Comparison of ENCODE assay signal across 21 mouse cellular contexts in genomic region chr1:137802119-137802518, GRCm38 (mm10).
DNase-seq lines count a peak whose midpoint lies in the region; ATAC-seq and TF ChIP-seq lines count a peak whose summit lies in the region.
"Had no signal": no experiment of that assay in that cellular context is flagged by ENCODE, and none has a peak within 500 bp of the region (broad histone marks: within the 10 kb centered on the region; RNA-seq: fewer than 3 reads in every experiment).

No protein-coding gene starts in this region.

- H3K4me1 ChIP-seq in heart, embryonic 10.5 days, result peaks cover 11% of the 10 kb centered on the region
- peaks cover 3 to 15% of the 10 kb centered on the region in 2 experiments; a peak in 2 of 4 replicates for H3K4me1 ChIP-seq in heart, embryonic 14.5 days (ENCODE audit: control insufficient read depth in 2 of 2, insufficient read depth in 2 of 2, low read length in 2 of 2)
- H3K4me1 ChIP-seq in lung, embryonic 14.5 days (ENCODE audit: insufficient read depth), result no peaks in the 10 kb centered on the region
- H3K4me1 ChIP-seq in lung, adult 2 months (ENCODE audit: control insufficient read depth, insufficient read depth, low read length), result no peaks in the 10 kb centered on the region
- no peaks in the 10 kb centered on the region for H3K4me1 ChIP-seq in forebrain, postnatal 0 days (ENCODE audit: insufficient read depth)
- H3K4me1 ChIP-seq: embryonic facial prominence, embryonic 12.5 days; forebrain, embryonic 12.5 days; hindbrain, embryonic 13.5 days had no signal

- no peak overlapping the region for H3K4me2 ChIP-seq in heart, embryonic 14.5 days (ENCODE audit: low read length)
- H3K4me2 ChIP-seq in lung, embryonic 14.5 days, result no peak overlapping the region
- H3K4me2 ChIP-seq in forebrain, postnatal 0 days (ENCODE audit: low read depth), result no peak overlapping the region
- H3K4me2 ChIP-seq: embryonic facial prominence, embryonic 12.5 days; forebrain, embryonic 12.5 days; hindbrain, embryonic 13.5 days had no signal

- TF ChIP-seq CTCF in lung, embryonic 14.5 days (IDR thresholded peaks at IDR 0.05; ENCODE audit: low read depth), result no peak
- no peak for TF ChIP-seq CTCF in lung, adult 2 months (IDR thresholded peaks at IDR 0.05; ENCODE audit: insufficient read depth, low read length)
- no peak for TF ChIP-seq CTCF in forebrain, postnatal 0 days (IDR thresholded peaks at IDR 0.05; ENCODE audit: low read depth)

- H3K9ac ChIP-seq in heart, embryonic 14.5 days (ENCODE audit: low read length), result no peak overlapping the region
- H3K9ac ChIP-seq in lung, embryonic 14.5 days, result no peak overlapping the region
- no peak overlapping the region for H3K9ac ChIP-seq in forebrain, postnatal 0 days
- H3K9ac ChIP-seq: embryonic facial prominence, embryonic 12.5 days; forebrain, embryonic 12.5 days; hindbrain, embryonic 13.5 days had no signal

- H3K27me3 ChIP-seq in heart, embryonic 10.5 days (ENCODE audit: insufficient read depth, poor library complexity, severe bottlenecking), result no peaks in the 10 kb centered on the region
- no peaks in the 10 kb centered on the region for H3K27me3 ChIP-seq in heart, embryonic 14.5 days (ENCODE audit: control insufficient read depth, insufficient read depth, low read length)
- no peaks in the 10 kb centered on the region for H3K27me3 ChIP-seq in lung, embryonic 14.5 days (ENCODE audit: insufficient read depth, low read length)
- H3K27me3 ChIP-seq in forebrain, postnatal 0 days (ENCODE audit: insufficient read depth, low read length), result no peaks in the 10 kb centered on the region
- H3K27me3 ChIP-seq: CH12.LX; embryonic facial prominence, embryonic 12.5 days; forebrain, embryonic 12.5 days; hindbrain, embryonic 13.5 days had no signal

- no peaks in the 10 kb centered on the region for H3K36me3 ChIP-seq in heart, embryonic 10.5 days
- no peaks in the 10 kb centered on the region for H3K36me3 ChIP-seq in heart, embryonic 14.5 days (ENCODE audit: control insufficient read depth, insufficient read depth, low read length)
- H3K36me3 ChIP-seq in lung, embryonic 14.5 days (ENCODE audit: insufficient read depth), result no peaks in the 10 kb centered on the region
- no peaks in the 10 kb centered on the region for H3K36me3 ChIP-seq in forebrain, postnatal 0 days (ENCODE audit: insufficient read depth)
- H3K36me3 ChIP-seq: embryonic facial prominence, embryonic 12.5 days; forebrain, embryonic 12.5 days; hindbrain, embryonic 13.5 days had no signal

- 44% methylated on average over 4 of the region's 4 CpGs for WGBS in heart, embryonic 10.5 days
- 20% methylated on average over 4 of the region's 4 CpGs for WGBS in heart, embryonic 14.5 days
- 48% methylated on average over 4 of the region's 4 CpGs for WGBS in lung, embryonic 14.5 days
- WGBS in lung, adult 2 months, result 61% methylated on average over 4 of the region's 4 CpGs
- 75% methylated on average over 4 of the region's 4 CpGs for WGBS in forebrain, postnatal 0 days

- no peak overlapping the region for H3K4me3 ChIP-seq in heart, embryonic 10.5 days
- H3K4me3 ChIP-seq in heart, embryonic 14.5 days (ENCODE audit: control insufficient read depth in 1 of 2, insufficient read depth in 1 of 2, low read depth in 1 of 2, low read length in 2 of 2), result no peak overlapping the region
- H3K4me3 ChIP-seq in lung, embryonic 14.5 days (ENCODE audit: low read depth, low read length), result no peak overlapping the region
- no peak overlapping the region for H3K4me3 ChIP-seq in lung, adult 2 months (replicated peaks; ENCODE audit: extremely low read depth, low read depth, low read length)
- H3K4me3 ChIP-seq in forebrain, postnatal 0 days (ENCODE audit: low read depth, low read length), result no peak overlapping the region
- H3K4me3 ChIP-seq: embryonic facial prominence, embryonic 12.5 days; forebrain, embryonic 12.5 days; hindbrain, embryonic 13.5 days had no signal

- no peak for DNase-seq in heart, embryonic 10.5 days (ENCODE audit: low spot score)
- DNase-seq in heart, adult 11 months, result no peak
- DNase-seq in heart, adult 9 months (ENCODE audit: low spot score in 2 of 2), result no peak
- DNase-seq in lung, embryonic 14.5 days, result peak; percentile 39
- DNase-seq in lung, adult 2 months, result no peak
- DNase-seq in 3T3-L1 (ENCODE audit: low read depth, low spot score), result peak; percentile 6
- no peak for DNase-seq in forebrain, postnatal 0 days
- DNase-seq: adrenal gland, adult 2 months; adrenal gland, postnatal 36 days; cerebellum, adult 2 months; cerebellum, postnatal 10 days; gastrocnemius, postnatal 14 days; kidney, adult 11 months; kidney, adult 9 months had no signal

- peak; percentile 86 for ATAC-seq in heart, embryonic 14.5 days (ENCODE audit: insufficient number of reproducible peaks, insufficient read depth, low FRiP score, low read depth)
- no peak for ATAC-seq in lung, embryonic 14.5 days (ENCODE audit: insufficient read depth)
- no peak for ATAC-seq in forebrain, postnatal 0 days
- ATAC-seq: forebrain, embryonic 16.5 days; hindbrain, postnatal 0 days had no signal

- peak overlapping the region; percentile 52; the same call in 1 of the 2 replicates for H3K27ac ChIP-seq in heart, embryonic 10.5 days
- peak overlapping the region; percentile 49 to 71; a peak in 3 of 4 replicates for H3K27ac ChIP-seq in heart, embryonic 14.5 days (replicated peaks in 1 of 2; ENCODE audit: control insufficient read depth in 1 of 2, insufficient read depth in 1 of 2, low read depth in 2 of 2, low read length in 2 of 2)
- H3K27ac ChIP-seq in lung, embryonic 14.5 days (ENCODE audit: low read depth), result no peak overlapping the region
- no peak overlapping the region for H3K27ac ChIP-seq in forebrain, postnatal 0 days (ENCODE audit: low read depth, low read length)
- H3K27ac ChIP-seq: embryonic facial prominence, embryonic 12.5 days; forebrain, embryonic 12.5 days; hindbrain, embryonic 13.5 days; hindbrain, postnatal 0 days had no signal

- TF ChIP-seq POLR2A in lung, adult 2 months (IDR thresholded peaks at IDR 0.05; ENCODE audit: borderline replicate concordance, extremely low read depth, low read depth, low read length), result no peak

- no peaks in the 10 kb centered on the region for H3K9me3 ChIP-seq in heart, embryonic 10.5 days
- no peaks in the 10 kb centered on the region for H3K9me3 ChIP-seq in heart, embryonic 14.5 days (ENCODE audit: control insufficient read depth, low read length)
- no peaks in the 10 kb centered on the region for H3K9me3 ChIP-seq in lung, embryonic 14.5 days (ENCODE audit: low read depth, low read length)
- no peaks in the 10 kb centered on the region for H3K9me3 ChIP-seq in forebrain, postnatal 0 days (ENCODE audit: low read length)
- H3K9me3 ChIP-seq: embryonic facial prominence, embryonic 12.5 days; forebrain, embryonic 12.5 days; hindbrain, embryonic 13.5 days had no signal

Comparison
In these comparisons a context has a peak if more than half of its experiments do, and no peak if none do; other contexts are left out.
1. DNase-seq: peak in lung, embryonic 14.5 days (single experiment) and 3T3-L1 (single experiment); none in heart, embryonic 10.5 days (single experiment), heart, adult 11 months (single experiment), heart, adult 9 months (0 of 2), lung, adult 2 months (single experiment) and forebrain, postnatal 0 days (single experiment).
2. H3K27ac ChIP-seq: peak in heart, embryonic 10.5 days (single experiment) and heart, embryonic 14.5 days (2 of 2); none in lung, embryonic 14.5 days (single experiment) and forebrain, postnatal 0 days (single experiment).